Mouse (Mus musculus): ENCODE measurements around the gene Nfib. TPM values are rescaled to one million over a fixed set of nuclear protein-coding genes. Genes with fewer than 3 reads are reported as not detected.

The Nfib gene
- polyA plus RNA-seq, 1 experiment = 4.8 TPM

GRCm38 (mm10) chr4:82344787-82345186, 360.8 kb downstream of the Nfib start:
- WGBS = 18% methylated on average over 4 of the region's 4 CpGs

GRCm38 (mm10) chr4:82344224-82344623, 361.3 kb downstream of the Nfib start:
- no peak for DNase-seq (ENCODE audit: low read depth, low spot score)
- 85% methylated on average over 6 of the region's 6 CpGs for WGBS

More at GRCm38 (mm10) chr4:82344787-82345186, 360.8 kb downstream of the Nfib start:
- DNase-seq (ENCODE audit: low read depth, low spot score) = peak; percentile 19

DNA sequence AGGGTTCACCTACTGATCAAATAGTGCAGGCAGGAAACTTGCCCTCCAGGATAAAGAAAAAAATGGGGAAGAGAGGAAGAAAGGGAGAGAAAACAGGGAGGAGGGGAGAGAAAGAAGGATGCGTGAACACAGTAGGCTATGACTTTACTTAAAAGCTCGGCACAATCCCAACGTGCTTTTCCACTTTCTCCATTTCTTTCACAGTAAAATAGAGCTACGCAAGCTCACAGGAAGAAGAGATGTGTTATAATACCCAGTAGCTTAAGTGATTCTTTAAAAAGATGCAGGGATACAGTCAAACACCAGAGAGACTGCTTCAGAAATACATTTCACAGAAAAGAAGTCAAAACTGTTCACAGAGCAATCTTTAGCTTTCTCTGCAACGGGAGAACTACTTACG, 366.6 kb downstream of the Nfib start:
- WGBS = 79% methylated on average over 6 of the region's 6 CpGs
- no peak for DNase-seq (ENCODE audit: low read depth, low spot score)

GRCm38 (mm10) chr4:82338481-82338880, 367.1 kb downstream of the Nfib start:
- DNase-seq (ENCODE audit: low read depth, low spot score) = no peak
- 24% methylated on average over 3 of the region's 3 CpGs for WGBS

GRCm38 (mm10) chr4:82336951-82337381, 368.6 kb downstream of the Nfib start:
- 84% methylated on average over 11 of the region's 11 CpGs for WGBS
- DNase-seq (ENCODE audit: low read depth, low spot score) = no peak

GRCm38 (mm10) chr4:82335266-82335865, 370.2 kb downstream of the Nfib start:
- no peak for DNase-seq (ENCODE audit: low read depth, low spot score)
- 87% methylated on average over 4 of the region's 4 CpGs for WGBS

DNA sequence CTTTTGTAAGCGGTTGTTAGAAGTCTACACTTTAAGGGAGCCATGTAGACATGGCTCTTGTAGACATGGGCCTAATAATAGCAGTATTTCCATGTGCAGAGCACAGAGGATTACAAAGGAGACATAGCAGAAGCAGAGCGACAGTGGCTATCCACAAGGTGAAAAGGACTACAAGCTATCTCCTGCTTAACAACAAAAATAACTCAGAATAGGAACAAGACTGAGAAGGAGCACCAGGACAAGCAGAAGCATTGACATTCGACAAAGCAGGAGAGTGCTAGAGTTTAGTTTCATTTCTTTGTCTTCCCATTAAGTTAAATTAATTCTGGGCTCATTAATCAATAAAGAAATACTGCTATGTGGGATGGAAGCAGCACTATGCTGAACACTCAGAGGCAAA, 372.1 kb downstream of the Nfib start:
- WGBS = 93% methylated on average over 3 of the region's 3 CpGs
- no peak for DNase-seq (ENCODE audit: low read depth, low spot score)

DNA sequence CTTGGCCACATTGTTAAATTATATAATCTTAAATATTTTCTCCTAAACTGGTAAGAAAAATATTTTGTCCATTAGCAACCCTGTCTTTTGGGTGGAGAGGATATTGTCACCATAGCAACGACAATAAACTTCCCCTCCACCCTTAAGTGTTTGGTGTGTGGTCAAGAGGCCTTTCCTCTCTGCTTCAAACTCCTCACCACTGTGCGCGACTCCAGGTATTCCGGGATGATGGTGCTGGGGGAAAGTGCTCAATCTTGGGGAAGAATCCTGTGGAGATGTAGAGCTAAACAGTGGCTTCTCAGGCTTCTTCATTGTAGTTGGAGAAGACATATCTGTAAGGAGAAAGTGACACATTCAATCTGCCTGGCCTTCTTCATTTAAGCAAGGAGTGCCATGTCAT, 375.5 kb downstream of the Nfib start:
- no peak for DNase-seq (ENCODE audit: low read depth, low spot score)
- WGBS = 80% methylated on average over 4 of the region's 4 CpGs

GRCm38 (mm10) chr4:82326140-82326529, 379.4 kb downstream of the Nfib start:
- 79% methylated on average over 3 of the region's 3 CpGs for WGBS
- DNase-seq (ENCODE audit: low read depth, low spot score) = no peak

GRCm38 (mm10) chr4:82325409-82326139, 380.0 kb downstream of the Nfib start:
- 84% methylated on average over 6 of the region's 6 CpGs for WGBS
- DNase-seq (ENCODE audit: low read depth, low spot score) = no peak

DNA sequence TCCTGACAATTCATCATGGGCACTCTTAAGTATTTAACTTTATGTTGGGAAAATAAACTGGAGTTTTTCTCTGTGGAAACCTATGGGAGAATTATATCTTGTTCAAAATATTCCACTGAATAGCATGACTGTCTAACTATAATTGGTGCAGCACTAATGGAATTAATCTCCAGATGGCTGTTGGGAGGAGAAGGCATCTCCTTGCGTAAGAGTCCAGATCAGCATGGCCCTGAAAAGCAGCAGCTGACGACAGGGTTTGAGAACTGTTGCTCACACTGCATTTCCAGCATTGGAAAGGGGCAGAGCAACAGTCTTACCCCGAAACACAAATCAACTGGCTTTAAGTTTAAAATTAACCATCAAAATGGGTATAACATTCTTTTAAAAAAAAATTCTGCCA, 380.6 kb downstream of the Nfib start:
- WGBS = 84% methylated on average over 3 of the region's 3 CpGs
- DNase-seq (ENCODE audit: low read depth, low spot score) = no peak

DNA sequence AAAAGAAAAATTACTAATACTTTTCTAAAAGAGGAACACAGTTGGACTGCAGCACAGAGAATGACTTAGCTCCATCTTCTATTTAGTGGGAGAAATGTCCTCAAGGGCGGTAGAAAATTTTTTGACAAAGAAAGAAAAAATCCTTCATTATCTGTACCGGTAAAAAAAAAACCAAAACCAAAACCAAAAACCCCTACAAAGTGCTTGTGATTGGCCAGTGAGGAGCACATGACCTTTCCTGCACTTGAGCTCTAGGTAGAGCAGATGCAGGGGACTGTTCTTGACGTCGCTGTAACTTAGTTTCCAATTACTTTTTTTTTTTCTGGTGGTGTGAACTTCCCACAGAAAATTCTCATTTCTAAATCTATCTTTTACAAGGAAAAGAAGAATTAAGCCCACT, 384.5 kb downstream of the Nfib start:
- WGBS = 77% methylated on average over 4 of the region's 4 CpGs
- DNase-seq (ENCODE audit: low read depth, low spot score) = no peak

- 78% methylated on average over 7 of the region's 7 CpGs for WGBS
- no peak for DNase-seq (ENCODE audit: low read depth, low spot score)
Observed at GRCm38 (mm10) chr4:82319388-82319787, 386.2 kb downstream of the Nfib start.

- peak; percentile 33 for DNase-seq (ENCODE audit: low read depth, low spot score)
- 36% methylated on average over 6 of the region's 6 CpGs for WGBS
Observed at GRCm38 (mm10) chr4:82316168-82316567, 389.4 kb downstream of the Nfib start.

DNA sequence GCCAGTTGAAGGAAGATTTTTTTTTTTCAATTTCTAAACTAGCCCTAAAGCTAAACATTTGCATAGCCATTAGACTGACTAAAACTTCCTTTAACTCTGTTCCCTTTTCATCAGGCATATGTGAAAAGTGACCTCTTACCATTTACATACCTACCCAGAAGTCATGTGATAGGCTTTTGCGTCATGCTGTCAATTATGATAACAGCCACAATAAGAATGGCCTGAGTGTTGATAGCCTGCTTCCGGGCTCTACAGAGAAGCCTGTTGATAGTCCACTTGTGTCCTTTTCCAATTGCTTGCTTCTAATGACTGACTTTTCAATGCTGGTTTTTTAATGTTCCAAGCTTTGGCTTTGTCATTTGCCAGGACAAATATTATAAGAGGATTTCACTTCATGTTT, 389.8 kb downstream of the Nfib start:
- WGBS = 50% methylated on average over 2 of the region's 2 CpGs
- DNase-seq (ENCODE audit: low read depth, low spot score) = peak; percentile 54

DNA sequence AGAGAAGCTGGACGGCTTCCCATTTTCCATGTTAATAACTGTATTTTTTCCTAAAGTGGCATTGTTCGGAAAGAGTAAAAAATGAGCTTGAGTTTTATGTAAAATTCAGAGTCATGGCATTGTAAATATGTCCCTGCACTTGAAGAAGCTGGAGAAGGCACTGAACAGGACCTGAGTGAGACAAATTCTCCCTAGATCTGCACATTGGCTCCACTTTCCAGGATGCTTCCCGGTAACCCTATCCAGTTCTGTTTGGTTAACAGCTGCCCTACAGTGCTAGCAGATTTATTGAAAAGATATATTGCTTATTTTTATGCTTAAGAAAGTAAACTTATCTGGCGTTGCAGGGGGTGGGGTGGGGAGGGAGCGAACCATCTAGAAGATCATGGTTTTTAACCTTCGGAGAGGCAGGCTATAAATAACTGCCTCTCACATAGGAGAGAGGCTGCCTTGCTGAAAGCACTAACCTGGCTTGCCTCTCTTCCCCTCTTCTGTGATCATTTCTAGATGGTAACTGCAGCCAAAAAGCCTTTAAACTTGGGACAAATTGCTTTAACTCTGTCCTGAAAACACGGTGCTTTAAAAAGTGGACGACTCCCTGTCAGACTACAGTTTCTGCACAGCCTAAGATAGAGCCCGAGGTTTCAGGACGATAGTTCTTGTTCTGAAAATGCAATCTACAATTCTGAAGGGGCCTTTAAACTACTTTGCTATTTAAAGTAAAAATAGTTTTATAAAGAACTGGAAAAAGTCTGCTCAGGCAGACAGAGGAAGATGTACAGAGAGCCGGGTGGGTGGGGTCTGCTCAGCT, 394.4 kb downstream of the Nfib start:
- DNase-seq (ENCODE audit: low read depth, low spot score) = no peak
- WGBS = 46% methylated on average over 11 of the region's 11 CpGs

DNA sequence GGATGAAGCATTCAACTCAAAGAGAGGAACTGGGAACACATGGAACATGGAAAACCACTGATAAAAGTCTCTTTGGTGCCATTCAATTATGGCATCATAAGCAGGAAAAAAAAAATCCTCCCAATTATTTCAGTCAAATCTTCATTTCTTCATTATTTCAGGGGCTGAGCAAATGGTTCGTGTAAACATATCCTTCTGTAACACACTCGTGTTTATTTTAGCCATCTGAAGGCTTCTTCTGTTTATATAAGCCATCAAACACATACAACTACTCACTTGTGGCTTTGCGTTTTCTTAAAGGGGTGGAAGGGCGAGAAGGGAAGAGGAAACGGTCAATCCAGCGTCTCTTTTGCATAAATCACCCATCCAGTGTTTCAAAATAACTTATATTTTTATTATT, 399.5 kb downstream of the Nfib start:
- no peak for DNase-seq (ENCODE audit: low read depth, low spot score)

DNA sequence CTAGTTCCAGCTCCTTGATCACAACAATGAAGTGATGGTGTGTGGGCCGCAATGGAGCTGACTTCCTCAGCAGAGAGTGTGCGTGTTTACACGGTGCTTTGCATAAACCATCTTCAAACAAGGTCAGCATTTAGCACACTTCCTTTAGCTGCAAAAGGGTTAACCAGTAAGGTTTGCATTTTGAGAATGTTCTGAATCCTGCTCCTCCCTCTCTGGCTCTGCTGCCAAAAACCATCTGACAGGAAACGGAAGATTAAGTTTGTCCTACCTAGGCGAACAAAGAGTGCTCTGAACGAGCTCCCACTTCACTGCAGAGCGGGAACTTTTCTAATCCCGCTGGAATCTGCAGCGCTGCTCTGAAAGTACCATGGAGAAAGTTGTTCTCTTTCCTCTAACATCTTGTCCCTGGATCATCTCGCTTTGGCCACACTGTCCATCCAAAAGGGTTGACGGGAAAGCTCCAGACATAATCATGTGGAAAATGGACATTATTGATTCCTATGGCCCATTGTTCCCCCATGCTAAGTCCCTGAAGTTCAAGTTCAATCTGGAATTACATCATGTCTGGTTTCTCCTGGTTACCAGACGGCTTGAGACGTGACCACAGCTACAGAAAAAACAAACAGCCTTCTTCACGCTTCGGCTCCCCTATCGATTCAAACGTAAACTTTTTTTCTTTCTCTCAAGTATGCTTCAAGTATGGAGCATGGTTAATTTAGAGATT, 401.2 kb downstream of the Nfib start:
- DNase-seq (ENCODE audit: low read depth, low spot score) = no peak
- WGBS = 29% methylated on average over 17 of the region's 17 CpGs

More for the DNA sequence above, 399.5 kb downstream of the Nfib start:
- 63% methylated on average over 6 of the region's 6 CpGs for WGBS

DNA sequence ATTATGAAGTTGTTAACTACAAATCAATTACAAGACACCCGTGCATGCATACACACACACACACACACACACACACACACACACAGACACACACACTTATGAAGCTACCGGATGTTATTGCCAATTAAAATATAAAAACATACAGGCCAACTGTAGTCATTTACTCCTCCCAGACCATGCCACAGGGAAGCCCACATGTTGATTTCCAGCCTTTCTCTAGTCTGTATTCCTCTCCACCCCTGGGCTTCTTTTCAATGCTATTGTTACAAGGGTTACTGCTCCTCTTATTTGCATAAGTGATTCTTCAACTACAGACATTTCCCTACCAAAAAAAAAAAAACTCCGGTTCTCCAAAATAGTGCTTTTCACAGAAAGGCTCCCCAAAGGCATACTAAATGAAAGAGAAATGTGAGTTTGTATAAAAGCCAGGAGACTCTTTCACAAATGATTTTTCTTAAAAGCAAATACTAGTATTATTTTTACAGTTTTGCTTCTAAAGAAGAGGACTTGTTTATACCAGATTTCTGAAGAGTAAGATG, 402.1 kb downstream of the Nfib start:
- WGBS = 76% methylated on average over 3 of the region's 3 CpGs
- no peak for DNase-seq (ENCODE audit: low read depth, low spot score)

- no peak for DNase-seq (ENCODE audit: low read depth, low spot score)
- 95% methylated on average over 6 of the region's 6 CpGs for WGBS
Observed at GRCm38 (mm10) chr4:82302901-82303300, 402.6 kb downstream of the Nfib start.
